Mouse (Mus musculus) NIH3T3 (cell line): Measurements from ENCODE around the gene Megf9.
A peak's percentile ranks its signal among the peaks of the same experiment; 100 is the strongest.

Source experiments
- DNase-seq: peaks from one replicate; pipeline ENCODE4 v3.0.0-alpha.2; 2012; ENCODE audit warnings: low read depth

Gene Megf9

DNA sequence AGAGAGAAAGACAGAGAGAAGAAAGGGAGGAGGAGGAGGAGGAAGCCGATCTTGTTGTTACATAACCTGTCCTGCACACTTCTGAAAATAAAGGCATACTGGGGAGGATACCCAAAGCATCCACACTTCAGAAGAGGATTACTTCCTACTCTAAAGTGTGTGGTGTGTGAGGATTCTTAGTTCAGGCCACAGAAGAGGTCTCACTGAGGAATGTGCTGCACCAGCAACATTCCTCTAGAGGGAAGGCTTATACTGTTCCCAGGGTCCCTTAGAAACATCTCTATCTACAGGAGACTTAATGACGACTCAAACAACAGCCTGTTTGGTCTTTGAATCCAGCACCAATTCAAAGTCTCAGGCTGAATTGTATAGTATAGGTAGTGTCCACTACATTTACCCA, 114.6 kb downstream of the Megf9 start:
- DNase-seq = no peak

DNA sequence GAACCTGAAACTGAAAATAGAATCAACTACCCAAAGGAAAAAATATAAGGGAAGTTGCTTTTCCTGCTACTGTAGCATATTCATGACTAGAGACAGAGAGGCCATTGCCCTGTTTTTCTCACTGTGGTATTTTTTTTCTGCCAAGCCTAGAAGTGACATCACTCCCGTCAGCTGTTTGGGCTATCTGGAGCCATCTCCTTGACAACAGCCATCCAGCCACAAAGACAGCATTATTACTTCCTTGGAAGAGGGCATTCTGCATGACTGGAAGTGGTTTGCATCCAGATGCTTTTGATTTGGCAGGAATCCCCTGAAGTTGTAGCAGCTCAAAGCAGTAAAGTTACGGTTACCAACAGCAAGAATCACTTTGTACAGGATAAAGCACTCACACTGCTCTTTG, 122.7 kb downstream of the Megf9 start:
- peak; percentile 92 for DNase-seq

DNA sequence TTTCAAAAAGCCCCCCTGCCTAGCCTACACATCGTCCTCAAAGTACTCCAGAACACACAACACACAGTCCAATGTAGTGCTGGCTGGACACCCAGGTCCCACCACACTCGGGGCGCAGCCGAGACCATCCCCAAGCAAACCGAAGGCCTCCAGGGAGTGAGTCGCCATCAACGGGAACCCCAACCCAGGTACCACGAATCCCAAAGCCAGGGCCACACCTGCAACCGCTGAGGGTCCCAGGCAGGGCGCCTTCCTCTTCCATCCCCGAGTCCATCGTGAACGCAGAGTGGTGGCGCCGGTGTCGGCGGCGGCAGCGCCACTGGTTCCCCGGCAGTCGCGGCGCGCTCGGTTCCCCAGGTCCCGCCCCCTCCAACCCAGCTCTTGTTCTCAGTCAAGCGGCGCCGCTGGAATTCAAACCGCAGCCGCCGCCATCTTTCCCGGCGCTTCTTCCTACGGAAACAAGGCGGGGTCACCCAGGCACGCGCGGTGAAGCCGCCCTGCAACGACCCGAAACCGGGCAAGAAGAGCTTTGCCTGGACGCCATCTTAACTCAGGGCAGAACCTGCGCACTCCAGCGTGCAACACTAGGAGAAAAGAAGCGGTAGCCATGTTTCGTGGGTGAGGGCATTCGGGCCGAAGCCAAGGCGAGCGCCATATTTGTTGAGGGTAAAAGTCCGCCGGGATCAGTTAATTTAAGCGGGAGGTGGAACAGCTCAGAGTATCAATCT, 124.6 kb downstream of the Megf9 start, which contains the start of gene Cdk5rap2:
Gene Cdk5rap2 (minus strand): TSS at position 450 of the 728 bp plus-strand sequence.
- DNase-seq = peak; percentile 100

- DNase-seq = peak; percentile 69
Observed at GRCm38 (mm10) chr4:70409456-70409855, 125.3 kb downstream of the Megf9 start.

DNA sequence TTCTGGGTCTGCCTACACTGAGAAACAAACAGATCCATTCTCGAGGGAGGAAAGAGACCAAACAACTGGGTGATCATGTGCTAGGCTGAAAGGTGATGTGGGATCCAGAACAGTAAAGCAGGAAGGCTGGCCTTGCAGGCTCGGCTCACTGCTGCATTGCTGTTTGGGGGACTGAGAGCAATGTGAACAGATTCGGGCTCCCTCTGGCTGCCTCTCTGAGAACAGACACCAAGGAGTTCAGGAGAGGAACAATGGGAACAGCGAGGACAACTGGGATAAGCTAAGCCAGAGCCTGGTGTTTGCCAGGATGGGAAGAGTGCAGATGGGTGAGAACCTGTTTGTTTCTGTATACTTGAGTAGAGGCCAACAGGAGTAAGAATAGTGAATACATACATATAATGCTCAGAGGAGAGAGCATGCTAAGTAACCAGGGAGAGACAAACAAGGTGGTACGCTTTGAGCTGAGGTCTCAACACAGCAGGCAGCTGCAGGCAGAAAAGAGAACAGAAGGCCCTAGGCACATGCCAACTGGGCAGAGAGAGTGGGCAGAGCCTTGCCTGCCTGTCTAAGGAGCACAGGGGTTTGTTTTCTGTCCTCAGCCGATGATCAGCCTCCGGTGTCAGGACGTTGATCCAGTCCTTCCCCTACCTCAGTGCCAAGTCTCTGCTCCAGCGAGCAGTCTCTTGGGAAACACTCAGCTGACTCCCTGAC, 132.5 kb downstream of the Megf9 start:
- DNase-seq = no peak

DNA sequence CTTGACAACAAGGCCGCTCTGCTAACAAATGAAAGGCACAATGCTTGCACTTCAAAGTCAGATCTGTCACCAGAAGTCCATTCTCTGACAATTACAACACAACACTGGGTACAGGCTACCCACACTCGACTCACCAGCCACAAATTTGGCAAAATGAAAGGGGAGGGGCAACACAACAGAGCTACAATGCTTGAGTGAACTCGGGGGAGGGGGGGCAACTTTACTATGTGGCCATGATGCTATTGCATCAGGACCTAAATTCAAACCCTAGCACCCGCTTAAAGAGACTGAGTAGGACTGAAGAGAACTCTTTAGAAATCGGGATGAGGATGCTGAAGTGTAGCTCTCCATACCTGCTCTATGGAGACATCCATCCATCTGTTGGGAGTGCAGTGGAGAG, 135.3 kb downstream of the Megf9 start:
- no peak for DNase-seq

DNA sequence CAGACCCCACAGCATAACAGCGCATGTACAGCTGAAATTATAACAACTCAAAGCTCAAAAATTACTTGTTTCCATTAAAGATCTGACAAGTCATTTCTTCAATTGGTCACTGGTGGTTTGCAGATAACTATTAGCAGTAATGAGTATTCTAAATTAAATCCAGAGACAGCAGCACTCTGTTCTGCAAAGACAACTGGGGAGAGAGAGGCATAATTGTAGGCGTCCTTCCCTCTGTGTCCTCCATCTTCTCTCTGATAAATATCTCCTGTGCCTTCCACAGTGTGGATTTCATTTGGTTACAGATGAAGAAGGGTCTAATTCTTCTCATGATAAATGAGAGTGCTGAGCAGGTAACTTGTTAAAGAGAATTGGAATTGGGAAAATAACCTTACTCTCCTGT, 135.7 kb downstream of the Megf9 start:
- DNase-seq = no peak

DNA sequence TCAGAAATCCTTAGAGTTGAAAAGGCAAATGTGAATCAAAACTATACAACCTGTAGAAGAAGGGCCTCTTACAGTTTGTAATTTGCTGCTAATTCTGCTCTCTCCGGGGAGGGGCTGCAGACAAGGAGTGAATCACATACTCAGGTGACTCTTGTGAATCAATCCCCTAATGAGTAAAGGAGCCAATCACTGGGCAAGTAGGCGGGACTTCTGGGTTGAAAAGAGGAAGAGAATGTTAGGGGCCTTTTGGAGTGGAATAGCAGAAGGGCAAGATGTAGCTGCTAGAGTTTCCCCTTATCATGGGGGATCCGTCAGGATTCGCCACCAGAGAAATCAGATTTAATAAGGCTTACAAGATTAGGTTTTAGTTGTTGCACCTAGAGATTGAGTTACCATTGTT, 136.7 kb downstream of the Megf9 start:
- peak; percentile 37 for DNase-seq

- no peak for DNase-seq
Observed at GRCm38 (mm10) chr4:70396701-70397100, 138.1 kb downstream of the Megf9 start.

DNA sequence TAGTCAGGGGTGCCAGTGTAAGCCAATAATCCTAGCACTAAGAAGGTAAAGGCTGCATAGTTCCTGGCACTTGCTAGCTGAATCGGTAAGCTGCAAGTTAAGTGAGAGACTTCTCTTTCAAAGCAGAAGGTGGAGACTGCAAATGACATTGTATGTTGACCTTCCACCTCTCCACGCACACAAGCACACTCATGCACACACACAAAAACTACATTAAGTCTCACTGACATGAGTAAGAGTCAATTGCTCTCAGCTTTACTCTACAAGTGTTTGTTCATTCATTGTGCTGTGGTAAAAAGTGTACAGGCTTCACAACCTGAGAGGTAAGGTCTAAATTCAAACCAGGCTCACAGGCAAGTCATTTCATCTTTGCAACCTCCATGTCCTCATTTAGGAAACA, 140.1 kb downstream of the Megf9 start:
- no peak for DNase-seq

DNA sequence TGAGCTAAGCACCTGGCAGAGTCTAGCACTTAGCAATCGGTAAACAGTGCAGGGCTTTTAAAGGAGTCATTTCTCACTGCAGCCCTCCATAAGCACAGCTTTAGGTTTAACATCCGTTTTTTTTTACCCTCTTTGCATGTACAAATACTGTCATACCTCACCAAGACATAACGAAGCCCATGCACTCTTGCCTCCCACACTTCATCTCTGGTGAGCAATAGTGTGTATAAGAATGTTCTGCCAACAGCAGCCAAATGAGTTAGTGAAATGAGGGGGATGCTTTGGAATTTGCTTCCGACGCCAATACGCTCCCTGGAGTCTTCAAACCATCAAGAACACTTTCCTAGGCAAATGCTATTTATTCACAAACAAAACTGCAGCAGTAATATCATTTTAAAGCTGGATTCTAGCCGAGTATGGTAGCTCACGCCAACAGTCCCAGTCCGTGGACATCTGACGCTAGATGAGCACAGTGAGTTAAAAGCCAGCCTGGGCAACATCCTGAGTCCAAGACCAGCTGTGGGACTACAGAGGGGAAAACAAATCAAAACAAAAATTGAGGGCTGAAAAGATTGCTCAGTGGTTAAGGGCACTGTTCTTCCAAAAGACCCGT, 142.9 kb downstream of the Megf9 start:
- DNase-seq = no peak

DNA sequence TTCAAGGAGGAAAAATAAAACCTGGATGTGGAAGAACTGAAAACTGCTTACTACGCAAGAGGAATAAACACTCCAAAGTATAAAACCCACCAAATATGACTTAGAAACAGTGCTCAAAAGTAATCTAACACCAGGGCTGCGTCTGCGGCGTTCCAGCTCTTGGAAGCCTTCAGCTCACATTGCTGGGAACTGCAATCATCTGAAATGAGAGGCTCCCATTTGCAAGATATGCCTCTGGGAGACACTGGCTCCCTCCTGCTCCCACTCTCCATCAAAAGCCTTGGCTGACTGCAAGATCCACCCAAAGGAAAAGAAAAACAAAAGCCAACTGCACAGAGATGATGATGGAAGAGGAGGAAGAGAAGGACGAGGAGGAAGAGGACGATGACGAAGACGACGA, 143.7 kb downstream of the Megf9 start:
- DNase-seq = no peak

DNA sequence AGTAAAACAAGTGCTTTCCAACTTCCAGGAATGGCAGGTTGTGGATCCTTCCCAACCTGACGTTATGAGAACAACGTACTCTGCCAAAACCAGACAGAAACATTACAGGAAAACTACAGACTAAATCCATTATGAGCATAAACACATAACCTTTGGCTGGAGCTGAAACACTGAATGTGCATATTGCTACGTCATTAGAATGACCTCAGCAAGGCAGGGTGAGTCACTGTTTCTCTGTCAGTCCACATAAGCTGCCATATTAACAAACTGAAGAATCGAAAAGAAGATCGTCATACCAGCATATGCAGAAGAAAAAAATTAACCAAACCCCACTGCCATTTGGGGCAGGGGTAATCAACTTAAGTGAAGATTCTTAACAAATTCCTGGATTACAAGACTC, 148.6 kb downstream of the Megf9 start:
- peak; percentile 70 for DNase-seq

- no peak for DNase-seq
Observed at GRCm38 (mm10) chr4:70377359-70377758, 157.4 kb downstream of the Megf9 start.
